Mouse (Mus musculus): Measurements from ENCODE around the gene Cd36. TPM values are rescaled to one million over a fixed set of nuclear protein-coding genes. Genes with fewer than 3 reads are reported as not detected.

Gene Cd36
- polyA plus RNA-seq, 1 experiment from 2014 or later, result 29.5 TPM

- H3K4me2 ChIP-seq, result no peak overlapping the region
- no peak for ATAC-seq (ENCODE audit: insufficient read depth)
- no peaks in the 10 kb centered on the region for H3K27me3 ChIP-seq
- no peaks in the 10 kb centered on the region for H3K4me1 ChIP-seq (replicated peaks)
- H3K36me3 ChIP-seq (replicated peaks), result no peaks in the 10 kb centered on the region
- H3K9ac ChIP-seq, result no peak overlapping the region
- no peak overlapping the region for H3K27ac ChIP-seq (replicated peaks)
- H3K9me3 ChIP-seq (replicated peaks), result no peaks in the 10 kb centered on the region
- 64% methylated on average over 1 of the region's 1 CpGs for WGBS (ENCODE audit: insufficient replicate concordance)
- H3K4me3 ChIP-seq (replicated peaks), result no peak overlapping the region
Observed at GRCm38 (mm10) chr5:17889291-17889690, 690 bp upstream of the Cd36 start.

GRCm38 (mm10) chr5:17886377-17886776 is 2.2 kb downstream of the Cd36 start:
- Histone ChIP-seq H3K27me3 (no peaks in the 10 kb centered on the region), H3K9ac (no peak overlapping the region), H3K36me3 (replicated peaks) (no peaks in the 10 kb centered on the region), H3K4me2 (no peak overlapping the region), H3K27ac (replicated peaks) (no peak overlapping the region), H3K4me1 (replicated peaks) (no peaks in the 10 kb centered on the region), H3K4me3 (replicated peaks) (no peak overlapping the region), H3K9me3 (replicated peaks) (no peaks in the 10 kb centered on the region)
- WGBS (ENCODE audit: insufficient replicate concordance), result 63% methylated on average over 3 of the region's 3 CpGs
- ATAC-seq (ENCODE audit: insufficient read depth), result no peak

DNA sequence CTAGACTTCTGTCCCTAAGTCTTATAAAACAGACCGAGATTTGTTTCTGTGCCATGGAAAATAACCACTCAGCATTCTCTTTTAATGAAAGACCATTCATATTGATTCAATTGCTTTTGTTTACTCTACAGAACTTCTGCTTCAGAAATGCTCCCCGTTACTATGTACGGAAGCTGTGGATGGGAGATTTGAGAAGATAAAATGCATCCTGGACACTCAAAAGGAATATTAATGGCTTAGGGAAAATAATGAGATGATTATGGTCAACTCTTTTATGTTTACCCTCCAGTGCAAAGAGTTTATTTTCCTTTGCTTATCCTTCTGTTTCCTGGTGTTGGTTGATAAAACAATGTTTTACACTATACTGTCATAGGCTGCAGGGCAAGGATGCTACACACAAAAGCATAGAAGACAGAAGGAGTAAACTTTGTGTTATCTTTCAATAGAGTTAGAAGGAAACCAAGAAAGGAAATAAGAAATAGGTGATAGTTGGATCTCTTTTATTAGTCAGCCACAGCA is 5.2 kb downstream of the Cd36 start:
- Histone ChIP-seq H3K9me3 (replicated peaks) (no peaks in the 10 kb centered on the region), H3K4me1 (replicated peaks) (peaks cover 3% of the 10 kb centered on the region), H3K27me3 (no peaks in the 10 kb centered on the region), H3K36me3 (replicated peaks) (no peaks in the 10 kb centered on the region), H3K27ac (replicated peaks) (no peak overlapping the region), H3K4me2 (no peak overlapping the region), H3K9ac (no peak overlapping the region), H3K4me3 (replicated peaks) (no peak overlapping the region)
- no peak for ATAC-seq (ENCODE audit: insufficient read depth)
- WGBS (ENCODE audit: insufficient replicate concordance), result 61% methylated on average over 3 of the region's 3 CpGs

DNA sequence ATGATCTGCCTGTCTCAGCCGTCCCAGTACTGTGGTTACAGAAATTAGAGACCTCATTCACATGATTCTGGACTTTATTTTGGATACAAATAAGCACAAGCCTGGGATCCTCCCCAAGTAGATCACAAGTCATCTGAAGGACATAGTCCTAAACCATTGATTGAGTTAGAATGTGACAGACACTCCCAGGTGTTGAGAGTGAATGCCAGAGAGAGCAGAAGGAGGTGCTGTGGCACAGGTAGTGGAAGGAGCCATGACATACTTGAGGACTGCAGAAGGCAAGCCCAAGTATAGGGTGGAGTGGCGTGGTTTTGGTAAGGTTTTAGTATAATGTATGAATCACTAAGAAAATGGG is 7.1 kb downstream of the Cd36 start:
- Histone ChIP-seq H3K9ac (no peak overlapping the region), H3K27me3 (no peaks in the 10 kb centered on the region), H3K27ac (replicated peaks) (no peak overlapping the region), H3K4me2 (no peak overlapping the region), H3K4me3 (replicated peaks) (no peak overlapping the region), H3K36me3 (replicated peaks) (no peaks in the 10 kb centered on the region), H3K4me1 (replicated peaks) (peaks cover 8% of the 10 kb centered on the region), H3K9me3 (replicated peaks) (no peaks in the 10 kb centered on the region)
- WGBS (ENCODE audit: insufficient replicate concordance), result 51% methylated on average over 2 of the region's 2 CpGs
- no peak for ATAC-seq (ENCODE audit: insufficient read depth)

GRCm38 (mm10) chr5:17880799-17881541 is 7.6 kb downstream of the Cd36 start:
- no peaks in the 10 kb centered on the region for H3K27me3 ChIP-seq
- H3K9me3 ChIP-seq (replicated peaks), result no peaks in the 10 kb centered on the region
- 50% methylated on average over 4 of the region's 4 CpGs for WGBS (ENCODE audit: insufficient replicate concordance)
- H3K27ac ChIP-seq (replicated peaks), result no peak overlapping the region
- no peak overlapping the region for H3K4me3 ChIP-seq (replicated peaks)
- peak; percentile 86 for ATAC-seq (ENCODE audit: insufficient read depth)
- no peaks in the 10 kb centered on the region for H3K36me3 ChIP-seq (replicated peaks)
- no peak overlapping the region for H3K9ac ChIP-seq
- H3K4me1 ChIP-seq (replicated peaks), result peaks cover 8% of the 10 kb centered on the region
- H3K4me2 ChIP-seq, result no peak overlapping the region

DNA sequence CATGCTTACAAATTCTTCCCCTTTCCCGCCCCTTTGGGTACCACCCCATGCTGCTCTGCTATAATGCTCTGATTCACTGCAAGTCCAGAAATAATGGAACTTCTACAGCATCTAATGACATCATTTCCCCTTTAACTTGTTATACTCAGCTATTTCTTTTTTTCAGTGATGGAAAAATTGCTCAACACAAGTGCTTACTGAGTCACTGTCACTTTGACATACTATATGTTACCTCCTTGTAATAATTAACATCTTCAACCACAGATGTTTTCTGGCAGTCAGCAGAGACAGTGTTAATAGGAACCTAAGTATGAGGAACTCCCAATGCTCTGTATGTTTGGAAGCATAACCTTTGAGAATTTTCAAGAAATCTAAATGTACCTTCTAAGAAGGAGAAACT is 8.7 kb downstream of the Cd36 start:
- Histone ChIP-seq H3K4me1 (replicated peaks) (peaks cover 8% of the 10 kb centered on the region), H3K9ac (no peak overlapping the region), H3K36me3 (replicated peaks) (no peaks in the 10 kb centered on the region), H3K9me3 (replicated peaks) (no peaks in the 10 kb centered on the region), H3K4me3 (replicated peaks) (no peak overlapping the region), H3K27me3 (no peaks in the 10 kb centered on the region), H3K27ac (replicated peaks) (no peak overlapping the region), H3K4me2 (no peak overlapping the region)
- no peak for ATAC-seq (ENCODE audit: insufficient read depth)
- WGBS (ENCODE audit: insufficient replicate concordance), result 27% methylated on average over 1 of the region's 1 CpGs

DNA sequence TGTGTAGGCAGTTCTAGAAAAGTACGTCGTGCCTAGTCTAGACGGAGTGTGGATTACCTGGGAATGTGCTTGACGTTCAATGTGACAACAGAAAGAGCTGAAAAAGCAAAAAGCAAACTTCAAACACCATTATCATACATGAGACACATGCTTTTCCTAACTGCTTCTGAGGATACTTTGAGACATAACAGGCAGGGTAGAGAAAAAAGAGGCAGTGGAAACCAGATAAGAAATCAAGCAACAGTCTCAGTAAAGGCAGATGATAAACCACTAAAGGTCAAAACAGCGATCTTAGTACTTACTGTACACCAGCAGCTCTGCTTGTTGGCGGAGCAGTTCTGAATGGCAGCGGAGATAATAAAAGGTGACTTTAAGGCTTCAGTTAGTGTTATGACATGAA is 11.6 kb downstream of the Cd36 start:
- Histone ChIP-seq H3K4me1 (replicated peaks) (peaks cover 8% of the 10 kb centered on the region), H3K9ac (no peak overlapping the region), H3K9me3 (replicated peaks) (no peaks in the 10 kb centered on the region), H3K36me3 (replicated peaks) (no peaks in the 10 kb centered on the region), H3K4me2 (no peak overlapping the region), H3K27ac (replicated peaks) (no peak overlapping the region), H3K27me3 (no peaks in the 10 kb centered on the region), H3K4me3 (replicated peaks) (no peak overlapping the region)
- WGBS (ENCODE audit: insufficient replicate concordance), result 26% methylated on average over 7 of the region's 7 CpGs
- peak; percentile 62; the same call in 1 of the 2 replicates for ATAC-seq (ENCODE audit: insufficient read depth)

DNA sequence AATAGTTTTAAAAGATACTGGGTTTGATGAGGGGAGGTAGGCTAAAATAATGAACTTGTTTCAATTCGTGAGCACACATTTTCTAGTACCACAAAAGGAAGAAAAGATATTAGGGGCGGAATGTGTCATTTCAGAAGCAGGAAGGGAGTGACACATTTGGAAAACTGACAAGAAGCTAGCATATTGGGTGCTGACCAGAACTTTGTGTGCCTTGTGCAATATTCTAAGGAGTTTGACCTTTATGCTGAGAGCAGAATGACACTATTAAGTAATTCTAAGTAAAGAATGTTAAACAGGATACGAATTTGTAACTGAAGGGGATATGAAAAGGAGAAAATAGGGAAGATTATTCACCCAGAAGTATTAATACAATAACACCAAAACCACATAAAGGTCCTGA is 12.0 kb downstream of the Cd36 start:
- Histone ChIP-seq H3K4me3 (replicated peaks) (no peak overlapping the region), H3K36me3 (replicated peaks) (no peaks in the 10 kb centered on the region), H3K4me2 (no peak overlapping the region), H3K27me3 (no peaks in the 10 kb centered on the region), H3K9me3 (replicated peaks) (no peaks in the 10 kb centered on the region), H3K27ac (replicated peaks) (no peak overlapping the region), H3K9ac (no peak overlapping the region), H3K4me1 (replicated peaks) (peaks cover 8% of the 10 kb centered on the region)
- 24% methylated on average over 3 of the region's 3 CpGs for WGBS (ENCODE audit: insufficient replicate concordance)
- ATAC-seq (ENCODE audit: insufficient read depth), result no peak

DNA sequence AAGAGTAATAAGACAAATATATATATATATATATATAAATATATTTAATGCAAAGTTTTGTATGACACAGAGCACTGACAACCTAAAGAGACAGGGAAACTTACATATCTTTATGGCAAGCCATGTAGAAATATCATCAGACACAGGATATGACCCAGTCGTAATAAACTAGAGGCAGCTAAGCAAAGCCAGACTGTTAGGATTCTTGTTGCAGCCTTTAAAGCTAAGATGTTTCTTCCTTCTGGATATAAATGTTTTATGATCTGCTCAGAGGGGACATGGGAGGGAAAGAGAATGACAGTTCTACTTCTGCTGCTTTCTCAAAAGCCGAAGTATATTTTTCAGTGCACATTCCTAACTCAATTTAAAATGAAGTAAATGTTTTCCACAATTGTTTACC is 14.3 kb downstream of the Cd36 start:
- 64% methylated on average over 2 of the region's 2 CpGs for WGBS (ENCODE audit: insufficient replicate concordance)
- ATAC-seq (ENCODE audit: insufficient read depth), result no peak
- peaks cover 4% of the 10 kb centered on the region for H3K4me1 ChIP-seq (replicated peaks)
- H3K27ac ChIP-seq (replicated peaks), result no peak overlapping the region
- no peak overlapping the region for H3K4me3 ChIP-seq (replicated peaks)
- H3K9me3 ChIP-seq (replicated peaks), result no peaks in the 10 kb centered on the region
- no peak overlapping the region for H3K4me2 ChIP-seq
- no peak overlapping the region for H3K9ac ChIP-seq
- no peaks in the 10 kb centered on the region for H3K36me3 ChIP-seq (replicated peaks)
- no peaks in the 10 kb centered on the region for H3K27me3 ChIP-seq

GRCm38 (mm10) chr5:17865432-17865831 is 23.2 kb downstream of the Cd36 start:
- no peaks in the 10 kb centered on the region for H3K4me1 ChIP-seq (replicated peaks)
- ATAC-seq (ENCODE audit: insufficient read depth), result no peak
- H3K27ac ChIP-seq (replicated peaks), result no peak overlapping the region
- no peaks in the 10 kb centered on the region for H3K36me3 ChIP-seq (replicated peaks)
- H3K4me2 ChIP-seq, result no peak overlapping the region
- H3K4me3 ChIP-seq (replicated peaks), result no peak overlapping the region
- H3K9ac ChIP-seq, result no peak overlapping the region
- no peaks in the 10 kb centered on the region for H3K27me3 ChIP-seq
- no peaks in the 10 kb centered on the region for H3K9me3 ChIP-seq (replicated peaks)

DNA sequence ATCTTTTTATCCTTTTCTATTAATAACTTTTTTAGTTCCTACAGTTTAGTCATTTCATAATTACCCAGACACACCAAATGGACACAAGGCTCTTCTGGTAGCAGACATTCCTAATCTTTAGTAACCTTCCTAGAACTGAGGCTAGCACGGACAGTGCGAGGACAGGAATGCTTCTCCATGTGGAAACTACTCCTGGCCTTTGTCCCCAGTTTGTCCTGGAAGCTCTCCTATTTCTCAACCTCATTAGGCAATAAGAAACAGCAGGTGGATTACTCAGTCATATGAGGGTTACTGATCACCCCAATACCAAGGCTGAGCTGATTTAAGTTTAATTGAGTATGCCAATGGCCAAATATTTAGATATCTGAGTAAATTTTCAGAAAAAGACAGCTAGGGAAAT is 25.5 kb downstream of the Cd36 start:
- Histone ChIP-seq H3K27me3 (no peaks in the 10 kb centered on the region), H3K4me2 (no peak overlapping the region), H3K9me3 (replicated peaks) (no peaks in the 10 kb centered on the region), H3K27ac (replicated peaks) (no peak overlapping the region), H3K36me3 (replicated peaks) (no peaks in the 10 kb centered on the region), H3K4me1 (replicated peaks) (no peaks in the 10 kb centered on the region), H3K4me3 (replicated peaks) (no peak overlapping the region), H3K9ac (no peak overlapping the region)
- WGBS (ENCODE audit: insufficient replicate concordance), result 62% methylated on average over 2 of the region's 2 CpGs
- ATAC-seq (ENCODE audit: insufficient read depth), result no peak

DNA sequence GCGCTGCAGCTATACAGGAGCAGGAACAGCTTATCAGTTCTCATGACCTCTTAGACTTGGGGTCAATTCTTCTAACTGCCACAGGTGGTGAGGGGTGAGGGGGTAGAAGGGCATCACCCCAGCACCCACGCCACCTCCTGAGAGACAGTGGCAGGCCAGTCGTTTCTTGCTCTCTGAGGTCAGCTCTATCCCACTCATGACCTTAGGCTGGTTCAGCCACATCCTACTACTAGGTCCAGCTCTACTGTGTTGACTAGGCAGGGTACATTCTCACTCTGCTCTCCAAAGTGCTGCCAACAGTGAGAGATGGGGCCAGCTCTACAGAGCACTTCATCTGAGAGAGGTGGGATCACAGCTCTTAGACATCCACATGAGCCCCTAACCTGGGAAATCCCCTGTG is 30.2 kb downstream of the Cd36 start:
- Histone ChIP-seq H3K9ac (no peak overlapping the region), H3K9me3 (replicated peaks) (no peaks in the 10 kb centered on the region), H3K4me2 (no peak overlapping the region), H3K27ac (replicated peaks) (no peak overlapping the region), H3K36me3 (replicated peaks) (no peaks in the 10 kb centered on the region), H3K4me1 (replicated peaks) (no peaks in the 10 kb centered on the region), H3K4me3 (replicated peaks) (no peak overlapping the region), H3K27me3 (no peaks in the 10 kb centered on the region)
- 65% methylated on average over 3 of the region's 3 CpGs for WGBS (ENCODE audit: insufficient replicate concordance)
- no peak for ATAC-seq (ENCODE audit: insufficient read depth)
